Mouse (Mus musculus) ovary, adult 18-20 months (tissue): ENCODE results near the gene Zfp575.

Experiments
- DNase-seq: peaks from one replicate; pipeline ENCODE4 v3.0.0; 2022; ENCODE audit warnings: low spot score, mixed read lengths

Gene Zfp575

DNA sequence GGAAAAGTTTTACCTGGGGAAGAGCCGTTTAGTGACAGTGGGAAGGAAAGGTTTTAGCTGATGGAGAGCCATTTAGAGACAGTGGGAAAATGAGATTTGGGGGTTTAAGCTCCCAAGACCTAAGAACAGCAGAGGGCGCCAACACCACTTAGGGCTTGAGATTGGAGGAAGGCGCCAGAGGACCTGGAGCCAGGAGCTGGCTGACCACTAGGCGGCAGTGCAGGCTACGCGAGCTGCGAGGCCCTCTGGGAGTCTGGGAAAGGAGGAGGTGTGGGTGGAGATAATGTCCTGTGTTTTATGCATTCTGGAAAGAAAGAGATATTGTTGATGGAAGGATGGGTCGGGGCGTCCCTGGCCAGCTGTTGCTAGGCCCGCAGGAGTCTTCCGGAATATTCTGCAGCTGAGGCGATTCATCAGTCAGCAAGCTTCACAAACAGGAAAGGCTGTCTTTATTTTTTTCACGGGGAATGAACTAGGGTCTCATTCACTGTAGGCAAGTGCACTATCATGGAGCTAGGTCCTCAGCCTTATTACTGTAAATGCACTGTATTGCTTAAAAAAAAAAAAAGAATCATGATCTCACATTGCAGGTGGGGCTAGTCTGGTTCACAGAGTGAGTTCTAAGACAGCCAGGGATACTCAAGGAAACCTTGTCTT is 13.6 kb upstream of the Zfp575 start:
- DNase-seq = peak; percentile 88

DNA sequence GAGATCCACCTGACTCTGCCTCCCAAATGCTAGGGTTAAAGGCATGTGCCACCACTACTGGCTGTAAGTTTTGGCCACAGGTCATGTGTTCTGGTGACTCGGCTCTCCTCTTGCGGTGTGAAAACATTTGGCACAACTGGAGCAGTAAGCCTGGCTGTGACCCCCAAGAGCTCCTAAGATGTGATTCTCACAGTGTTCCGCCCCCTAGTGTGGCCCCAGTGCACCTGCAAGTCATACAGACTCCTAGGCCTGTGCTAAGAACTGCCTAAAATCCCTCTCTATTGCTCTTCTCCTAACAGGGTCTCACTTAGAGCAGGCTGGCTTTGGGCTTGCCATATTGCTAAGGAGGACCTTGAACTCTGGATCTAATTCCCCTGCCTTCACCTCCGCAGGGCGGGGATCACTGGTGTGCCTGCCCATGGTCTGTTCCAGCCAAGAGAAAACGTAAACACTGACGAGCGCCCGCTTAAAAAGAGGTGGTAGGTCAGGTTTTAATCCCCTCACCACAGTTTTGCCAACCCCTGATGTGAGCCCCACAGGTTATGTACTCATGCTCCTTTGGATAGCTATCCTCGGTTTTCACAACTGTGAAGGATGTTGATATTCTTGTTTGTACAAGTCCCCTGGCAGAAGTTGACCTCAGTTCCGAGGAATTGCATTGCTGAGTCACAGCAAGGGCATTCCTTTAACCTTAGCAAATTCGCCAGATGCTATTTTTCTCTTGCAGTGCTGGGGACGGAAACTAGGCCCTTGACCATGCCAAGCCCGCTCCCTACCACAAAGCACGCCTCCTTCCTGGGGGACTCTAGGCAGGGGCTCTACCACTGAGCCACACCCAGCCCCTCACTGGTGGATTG is 12.0 kb upstream of the Zfp575 start:
- no peak for DNase-seq

DNA sequence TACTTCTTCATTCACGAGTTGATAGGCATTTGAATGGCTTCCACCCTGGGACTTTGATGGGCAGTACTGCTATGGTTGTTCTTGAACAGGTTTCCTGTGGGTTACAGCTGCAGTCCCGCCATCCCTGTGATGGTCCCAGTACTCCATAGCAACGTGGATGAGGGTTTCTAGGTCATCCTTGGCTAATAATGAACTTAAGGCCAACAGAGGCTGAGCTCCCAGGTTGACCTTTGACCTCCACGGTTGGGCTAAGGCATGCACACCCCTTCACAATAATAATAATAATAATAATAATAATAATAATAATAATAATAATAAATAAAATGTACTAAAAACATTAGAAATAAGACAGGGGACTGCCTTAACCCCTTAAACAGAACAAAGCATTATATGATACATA is 10.7 kb upstream of the Zfp575 start:
- DNase-seq = no peak

DNA sequence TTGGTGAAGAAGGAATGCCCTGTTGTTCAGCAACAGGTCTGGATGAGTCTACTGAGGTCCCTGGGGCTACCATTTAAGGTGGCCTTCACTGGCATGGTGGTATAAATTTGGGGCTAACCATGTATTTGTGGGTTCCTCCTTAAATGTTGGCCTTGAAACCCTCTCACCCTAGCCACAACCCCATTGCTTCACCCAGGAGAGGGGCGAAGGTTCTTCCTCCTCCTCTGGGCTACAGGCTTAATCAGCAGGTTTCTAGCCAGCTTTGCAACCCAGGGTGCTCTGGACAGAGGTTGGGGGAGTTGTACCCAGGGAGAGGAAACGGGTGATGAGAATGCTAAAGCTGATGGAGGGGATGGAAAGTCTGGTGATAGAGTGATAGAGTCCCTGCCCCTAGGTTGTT is 8.0 kb upstream of the Zfp575 start:
- no peak for DNase-seq

DNA sequence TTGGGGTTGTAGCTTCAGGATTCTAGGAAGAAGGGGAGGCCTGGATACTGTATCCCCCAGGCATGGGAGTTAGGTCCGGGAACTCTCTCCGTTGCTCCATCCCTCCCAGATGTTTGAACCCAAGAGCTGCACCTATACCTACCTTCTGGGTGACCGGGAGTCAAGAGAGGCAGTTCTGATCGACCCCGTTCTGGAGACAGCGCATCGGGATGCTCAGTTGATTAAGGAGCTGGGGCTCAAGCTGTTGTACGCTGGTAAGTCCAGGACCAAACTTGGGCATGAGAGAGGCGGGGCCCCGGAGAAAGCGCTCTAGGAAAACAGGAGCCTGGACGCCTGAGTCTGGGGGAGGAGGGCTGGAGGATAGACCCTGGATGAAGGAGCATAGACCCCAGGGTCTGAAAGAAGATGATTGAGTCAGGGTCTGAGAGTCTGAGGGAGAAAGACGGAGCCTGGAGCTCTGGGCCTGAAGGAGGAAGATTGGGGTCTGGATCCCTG is 6.9 kb upstream of the Zfp575 start:
- DNase-seq = no peak

DNA sequence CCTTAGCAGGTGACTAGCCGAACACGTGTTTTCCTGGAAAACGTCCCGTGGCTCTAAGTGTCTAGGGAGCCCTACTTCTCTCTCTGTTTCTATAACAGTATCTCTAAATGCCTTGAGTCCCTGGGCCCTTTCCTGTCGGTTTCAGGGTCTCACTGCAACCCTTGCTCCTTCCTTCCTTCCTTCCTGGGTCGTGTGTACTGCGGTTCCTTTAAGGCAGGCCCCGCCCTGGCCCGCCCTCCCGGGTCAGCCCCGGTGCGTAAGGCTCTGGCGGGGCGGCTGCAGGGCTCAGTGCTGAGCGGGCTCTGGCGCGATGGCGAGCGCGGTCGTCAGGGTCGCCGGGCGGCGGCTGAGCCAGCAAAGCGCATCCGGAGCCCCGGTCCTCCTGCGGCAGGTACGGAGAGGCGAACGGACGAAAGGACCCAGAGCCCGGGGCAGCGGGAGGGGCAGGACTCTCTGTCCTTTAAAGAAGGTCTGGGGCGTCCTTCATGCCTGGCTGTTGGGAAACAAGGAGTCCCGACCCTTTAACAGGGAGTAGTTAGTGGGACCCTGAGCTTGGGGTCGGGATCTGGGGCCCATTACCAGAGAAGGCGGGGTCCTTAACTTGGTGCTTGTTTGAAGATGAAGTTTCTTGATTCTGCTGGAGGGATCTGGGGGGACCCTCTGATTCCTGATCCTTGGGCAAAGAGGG is 6.3 kb upstream of the Zfp575 start:
- peak; percentile 71 for DNase-seq

DNA sequence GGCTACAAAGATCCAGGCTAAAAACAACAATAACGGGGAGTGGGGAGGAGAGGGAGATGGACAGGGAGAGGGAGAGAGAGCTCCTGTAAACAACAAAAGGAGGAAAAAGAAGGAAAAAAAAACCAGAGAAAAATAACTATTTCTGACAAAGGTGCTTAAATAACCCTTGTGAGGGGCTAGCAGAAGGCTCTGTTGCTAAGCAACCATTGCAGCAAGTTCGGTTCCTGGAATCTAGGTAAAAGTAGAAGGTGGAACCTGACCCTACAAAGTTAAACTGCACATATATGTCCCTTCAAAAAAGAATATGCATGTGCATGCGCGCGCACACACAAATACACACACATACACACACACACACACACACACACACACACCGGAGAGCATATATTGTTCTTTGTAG is 5.3 kb upstream of the Zfp575 start:
- DNase-seq = no peak

DNA sequence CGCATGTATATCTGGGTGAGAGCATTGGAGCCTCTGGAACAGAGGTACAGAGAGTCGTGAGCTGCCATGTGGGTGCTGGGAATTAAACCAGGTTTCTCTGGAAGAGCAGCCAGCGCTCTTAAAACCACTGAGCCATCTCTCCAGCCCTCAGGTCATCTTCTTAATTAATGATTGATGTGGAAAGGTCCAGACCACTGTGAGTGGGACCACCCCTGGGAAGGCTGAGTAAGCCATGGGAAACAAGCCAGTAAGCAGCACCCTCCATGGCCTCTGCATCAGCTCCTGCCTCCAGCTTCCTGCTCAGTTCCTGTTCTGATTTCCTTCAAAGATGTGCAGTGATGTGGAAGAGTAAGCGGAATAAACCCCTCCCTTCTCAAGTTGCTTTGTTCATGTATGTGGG is 4.7 kb upstream of the Zfp575 start:
- no peak for DNase-seq

DNA sequence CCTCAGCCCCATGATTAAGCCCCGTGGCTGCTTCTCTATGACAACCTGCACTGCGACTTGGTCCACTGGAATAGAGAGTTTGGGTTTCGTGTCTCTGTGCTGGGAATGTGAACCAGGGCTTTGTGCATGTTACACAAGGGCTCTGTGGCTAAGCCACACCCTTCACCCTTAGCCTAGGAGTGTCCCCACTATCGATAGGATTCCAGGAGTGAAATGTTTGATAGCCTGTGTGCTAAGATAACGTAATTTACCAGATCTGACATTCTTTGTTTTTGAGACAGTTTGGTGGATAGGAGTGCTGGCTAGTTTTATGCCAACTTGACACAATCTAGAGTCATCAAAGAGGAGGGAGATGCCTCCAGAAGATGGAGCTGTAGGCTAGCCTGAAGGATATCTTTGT is 4.3 kb upstream of the Zfp575 start:
- no peak for DNase-seq

DNA sequence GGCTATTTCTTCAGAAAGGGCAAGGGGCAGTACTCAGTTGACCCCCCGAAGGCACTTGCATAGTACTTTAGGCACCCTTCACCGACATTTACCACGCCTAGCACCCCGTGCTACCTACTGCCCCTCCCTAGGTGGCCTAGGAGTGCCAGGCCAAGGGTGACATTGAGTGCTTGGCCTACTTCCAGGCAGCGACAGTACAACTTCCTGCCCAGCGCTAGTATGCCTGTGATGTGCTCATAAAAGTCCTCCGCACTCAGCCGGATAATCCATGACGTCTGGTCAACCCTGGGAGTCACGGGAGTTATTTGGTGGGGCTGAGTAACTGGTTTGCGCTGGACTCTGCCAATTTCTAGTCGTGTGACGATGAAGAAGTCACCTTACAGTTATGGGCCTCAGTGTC is 895 bp upstream of the Zfp575 start:
- no peak for DNase-seq

DNA sequence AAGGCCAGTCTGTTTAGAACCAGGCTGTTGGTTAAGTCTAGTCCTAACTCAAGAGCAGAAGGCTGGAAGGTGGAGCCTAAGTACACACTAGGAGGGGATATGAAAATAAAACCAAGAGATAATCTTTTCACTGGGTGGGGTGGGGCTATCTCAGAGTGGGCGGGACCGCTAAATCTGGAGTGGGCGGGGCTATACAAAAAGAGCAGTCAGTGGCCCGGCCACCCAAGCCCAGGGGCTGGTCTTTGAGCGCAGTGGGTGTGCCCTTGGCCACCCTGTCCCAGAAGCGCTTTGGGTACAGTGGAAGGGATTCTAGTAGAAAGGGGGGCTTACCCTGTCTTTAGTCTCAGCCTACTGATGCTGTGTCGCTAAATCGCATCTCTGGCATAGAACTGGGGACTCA is 613 bp downstream of the Zfp575 start:
- no peak for DNase-seq

DNA sequence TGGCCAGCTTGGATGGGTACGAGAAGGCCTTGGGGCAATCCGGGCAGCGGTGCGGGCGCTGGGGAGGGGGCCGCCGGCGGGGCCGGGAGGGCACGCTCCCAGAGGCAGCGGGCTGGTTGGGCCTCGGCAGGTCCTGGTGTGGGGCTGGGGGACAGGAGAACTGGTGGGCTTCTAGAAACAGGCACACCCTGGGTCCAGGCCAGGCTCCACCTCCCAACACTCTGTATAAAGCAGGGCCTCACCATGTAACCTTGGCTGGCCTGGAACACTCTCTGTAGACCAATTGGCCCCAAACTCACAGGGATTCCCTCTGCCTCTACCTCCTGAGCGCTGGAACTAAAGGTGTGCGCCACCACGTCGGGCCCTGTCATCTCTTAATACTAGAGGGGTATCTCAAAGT is 1.4 kb downstream of the Zfp575 start:
- no peak for DNase-seq

DNA sequence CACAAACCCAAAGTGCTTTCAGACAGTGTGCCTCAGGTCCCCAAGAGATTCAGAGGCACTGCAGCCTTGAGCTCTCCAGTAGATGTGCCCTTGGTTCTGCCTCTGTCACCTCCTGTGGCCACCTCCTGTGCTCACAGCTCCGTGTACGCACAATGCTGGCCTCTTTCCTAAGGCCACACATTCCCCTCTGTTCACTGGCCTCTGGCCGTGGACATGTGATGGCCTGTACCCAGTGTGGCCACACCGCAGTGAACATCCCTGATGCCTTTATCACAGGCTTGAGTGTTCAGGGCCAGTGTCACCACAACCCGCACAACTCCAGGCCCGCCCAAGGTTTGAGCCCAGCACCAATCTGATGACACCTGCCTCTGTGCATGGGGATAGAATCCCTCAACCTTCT is 2.6 kb downstream of the Zfp575 start:
- no peak for DNase-seq

DNA sequence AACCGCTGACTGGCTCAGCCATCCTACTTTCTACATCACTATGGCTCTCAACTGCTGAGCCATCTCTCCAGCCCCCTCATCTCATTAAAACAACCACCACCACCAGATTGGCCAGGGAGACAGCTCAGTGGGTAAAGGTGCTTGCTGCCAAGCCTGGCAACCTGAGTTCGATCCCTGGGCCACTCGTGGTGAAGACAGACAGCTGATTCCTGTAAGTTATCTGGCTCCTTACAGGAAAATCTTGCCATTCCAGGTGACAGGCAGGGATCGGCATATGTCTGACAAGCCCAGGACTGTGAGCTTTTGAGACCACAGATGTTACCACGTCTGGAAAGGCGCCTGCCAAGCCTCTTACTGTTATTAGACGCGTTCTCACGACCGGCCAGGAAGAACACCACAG is 9.6 kb downstream of the Zfp575 start:
- DNase-seq = no peak

DNA sequence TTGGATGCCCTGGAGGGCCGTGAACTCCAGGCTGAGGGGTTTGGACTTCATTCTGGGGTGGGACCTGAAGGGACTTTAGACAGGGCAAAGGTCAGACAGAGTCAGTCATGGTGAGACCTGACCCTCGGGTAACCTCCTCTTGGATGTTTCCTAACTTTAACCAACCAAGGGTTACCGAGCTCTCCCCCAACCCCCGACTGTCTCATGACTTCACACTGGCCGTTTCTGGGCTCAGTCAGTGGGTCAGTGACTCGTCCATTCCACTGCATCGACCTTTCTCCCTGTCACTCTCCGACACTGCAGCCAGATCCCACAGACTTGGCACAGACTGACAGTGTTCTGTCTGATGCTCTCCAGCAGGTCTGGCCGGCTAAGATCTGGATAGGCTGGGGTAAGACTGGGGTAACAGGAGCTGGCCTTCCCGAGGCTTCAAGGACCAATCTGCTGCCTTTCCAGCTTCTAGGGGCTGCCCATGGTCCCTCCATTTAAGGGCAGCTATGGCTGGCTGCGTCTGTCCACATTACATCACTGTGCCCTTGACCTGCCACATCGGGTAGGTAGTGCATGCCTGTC is 13.1 kb downstream of the Zfp575 start:
- DNase-seq = no peak

DNA sequence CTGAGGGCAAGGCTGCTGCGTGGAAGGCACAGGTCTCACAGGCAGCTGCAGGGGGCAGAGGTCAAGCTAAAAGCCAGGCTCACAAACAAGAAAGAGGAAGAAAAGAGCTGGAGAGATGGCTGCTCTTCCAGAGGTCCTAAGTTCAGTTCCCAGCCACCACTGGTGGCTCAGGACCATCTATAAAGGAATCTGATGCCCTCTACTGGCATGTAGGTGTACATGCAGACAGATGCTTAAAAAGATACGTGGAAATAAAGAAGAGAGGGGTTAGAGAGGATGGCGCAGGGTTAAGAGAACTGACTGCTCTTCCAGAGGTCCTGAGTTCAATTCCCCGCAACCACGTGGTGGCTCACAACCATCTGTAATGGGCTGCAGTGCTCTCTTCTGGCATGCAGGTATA is 15.0 kb downstream of the Zfp575 start:
- DNase-seq = no peak

DNA sequence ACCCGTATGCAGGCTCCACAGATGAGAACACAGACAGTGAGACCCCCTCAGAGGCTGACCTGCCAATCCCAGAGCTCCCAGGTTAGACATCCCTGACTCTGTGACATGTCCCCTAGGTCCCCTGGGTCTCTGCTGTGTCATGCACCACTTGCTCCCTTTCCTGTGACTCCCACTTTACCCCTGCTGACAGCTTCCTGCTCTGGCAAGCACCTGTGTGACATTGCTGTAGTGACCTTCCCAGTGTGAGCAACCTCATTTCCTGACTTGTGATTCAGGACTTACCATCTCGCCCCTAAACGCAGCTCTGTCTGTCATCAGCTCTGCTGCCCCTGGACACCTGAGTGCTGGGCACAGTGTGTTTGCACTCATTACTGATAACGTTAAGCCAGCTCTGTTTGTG is 16.4 kb downstream of the Zfp575 start:
- DNase-seq = no peak

DNA sequence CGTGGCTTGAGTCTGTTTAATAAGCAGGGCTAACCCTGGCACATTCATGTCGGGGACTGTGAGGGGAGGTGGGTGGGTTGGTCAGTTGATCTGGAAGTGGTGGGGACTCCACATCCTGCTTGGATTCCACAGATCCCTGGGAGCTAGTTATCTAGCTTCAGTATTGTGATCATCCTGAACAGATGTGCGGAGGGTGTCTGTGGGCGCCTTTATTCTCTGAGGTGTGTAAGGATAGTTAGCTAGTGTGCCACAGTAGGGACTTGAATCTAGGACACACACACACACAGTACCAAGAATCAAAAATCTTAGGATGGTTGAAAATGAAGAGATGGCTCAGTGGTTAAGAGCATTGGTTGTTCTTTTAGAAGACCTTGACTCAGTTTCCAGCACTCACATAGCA is 18.9 kb downstream of the Zfp575 start:
- no peak for DNase-seq

DNA sequence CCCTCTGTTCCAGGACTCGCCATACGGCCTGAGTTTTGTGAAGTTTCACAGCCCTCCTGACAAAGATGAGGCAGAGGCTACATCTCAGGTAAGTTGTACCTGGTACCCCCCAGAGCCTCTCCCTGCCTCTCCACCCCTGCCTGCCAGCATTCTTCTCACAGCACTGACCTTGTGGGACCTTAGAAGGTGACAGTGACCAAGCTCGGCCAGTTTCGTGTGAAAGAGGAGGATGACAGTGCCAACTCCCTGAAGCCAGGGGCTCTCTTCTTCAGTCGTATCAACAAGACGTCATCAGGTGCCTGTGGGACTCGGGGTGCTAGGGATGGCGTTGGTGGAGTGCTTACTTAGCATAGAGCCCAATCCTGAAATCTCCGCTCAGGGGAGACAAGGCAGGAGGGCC is 21.2 kb downstream of the Zfp575 start:
- no peak for DNase-seq

DNA sequence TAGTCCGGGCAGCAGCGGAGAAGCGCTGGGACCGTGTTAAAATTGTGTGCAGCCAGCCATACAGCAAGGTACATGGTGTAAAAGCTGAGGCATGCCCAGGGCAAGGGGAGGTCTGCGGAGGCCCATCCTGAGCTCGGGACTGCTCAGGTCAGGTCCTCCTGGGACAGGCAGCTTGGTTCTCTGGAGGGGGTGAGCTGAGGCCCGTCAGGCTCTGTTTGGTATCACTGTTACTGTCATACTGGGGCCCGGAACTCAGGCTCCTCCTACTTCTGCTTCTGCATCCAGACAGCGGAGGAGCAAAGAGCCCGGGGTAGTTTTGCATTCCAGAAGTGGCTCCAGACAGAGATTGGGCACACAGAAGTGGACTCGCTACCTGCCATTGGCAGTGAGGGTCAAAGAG is 21.8 kb downstream of the Zfp575 start:
- DNase-seq = no peak

DNA sequence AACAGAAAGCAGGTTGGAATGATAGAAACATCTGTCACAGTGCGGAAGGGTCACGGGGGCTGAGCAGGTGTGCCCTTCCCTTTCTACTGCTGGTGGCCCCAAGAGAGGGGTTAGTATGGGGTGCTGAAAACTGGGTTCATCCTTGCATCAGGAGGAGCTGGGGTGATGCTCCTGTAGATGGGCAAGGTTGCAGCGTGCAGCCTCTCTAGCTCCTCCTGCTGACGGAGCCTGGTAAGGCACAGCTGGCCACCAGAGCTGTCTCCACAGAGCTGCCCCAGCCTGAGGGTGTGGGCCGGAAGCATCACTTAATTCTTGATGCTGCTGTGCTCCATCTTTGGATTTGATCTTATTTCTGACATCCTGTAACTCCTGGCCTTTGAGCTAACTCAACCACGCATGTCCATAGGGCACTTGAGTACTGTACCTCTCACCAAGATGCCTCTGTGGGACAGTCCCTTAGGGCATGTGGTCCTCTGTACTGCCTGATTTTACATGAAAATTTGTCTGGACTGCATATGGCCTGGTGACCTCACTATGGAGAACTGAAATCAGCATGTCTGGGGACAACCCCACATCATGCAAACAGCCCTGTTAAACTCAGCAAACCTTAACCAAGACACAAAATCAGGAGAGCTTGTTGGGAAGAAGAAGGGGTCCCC is 22.7 kb downstream of the Zfp575 start:
- no peak for DNase-seq

DNA sequence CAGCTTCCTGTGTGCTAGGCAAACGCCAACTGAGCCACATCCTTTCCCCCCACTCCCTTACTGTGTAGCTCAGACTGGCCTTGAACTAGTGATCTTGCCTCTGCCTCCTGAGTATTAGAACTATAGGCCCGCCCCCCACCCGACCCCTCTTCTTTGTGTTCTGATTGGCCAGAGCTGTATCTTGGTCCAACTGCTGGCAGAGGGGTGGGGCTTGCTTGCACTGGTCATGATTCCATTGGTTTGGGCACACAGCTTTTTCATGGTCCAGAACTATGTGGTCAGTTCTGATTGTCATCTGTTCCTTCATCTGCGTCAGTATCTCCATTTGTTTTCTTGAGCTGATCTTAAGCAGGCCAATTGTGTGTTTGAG is 23.6 kb downstream of the Zfp575 start:
- DNase-seq = no peak
